Mouse (Mus musculus): ENCODE measurements around the gene Lrmp.

Gene Lrmp

DNA sequence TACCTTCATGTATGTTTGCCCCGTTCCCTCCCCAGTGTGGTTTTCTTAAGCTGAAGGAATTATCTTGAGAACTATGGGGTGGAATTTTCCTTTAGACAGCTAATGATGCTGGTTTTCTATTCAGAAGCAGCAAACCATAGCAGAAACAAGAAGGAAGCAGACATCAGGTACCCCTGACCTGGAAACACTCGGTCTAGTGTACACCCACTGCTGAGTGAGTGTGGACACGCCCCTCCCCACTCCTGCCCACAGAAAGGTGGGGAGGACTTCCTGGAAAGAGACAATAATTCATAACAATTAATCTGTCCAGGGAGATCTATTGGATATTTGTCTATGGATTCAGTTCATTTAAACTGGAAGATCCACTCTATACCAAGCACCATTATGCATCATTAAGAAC is 19.8 kb downstream of the Lrmp start:
- in situ Hi-C loops (cut with MboI, MseI): no loop called here

DNA sequence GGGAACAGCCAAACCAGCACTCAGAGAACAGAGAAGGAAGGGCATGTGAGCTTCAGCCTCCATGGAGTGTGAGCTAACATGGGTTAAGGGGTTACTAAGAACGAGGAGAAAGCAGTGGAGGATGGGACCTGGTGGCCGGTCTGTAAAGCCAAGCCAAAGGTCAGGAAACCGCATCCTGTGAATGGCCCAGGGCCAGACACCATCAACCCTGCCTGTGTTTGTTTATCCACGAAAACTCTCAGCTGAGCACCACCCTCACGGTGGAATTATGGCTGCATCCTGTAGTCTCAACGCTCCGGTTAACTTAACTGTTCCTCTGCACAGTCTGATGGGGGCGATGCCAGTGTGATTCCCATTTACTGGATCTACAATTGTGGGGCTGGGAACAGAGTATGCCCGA is 20.4 kb downstream of the Lrmp start:
- in situ Hi-C loops (cut with MboI, MseI): no loop called here

DNA sequence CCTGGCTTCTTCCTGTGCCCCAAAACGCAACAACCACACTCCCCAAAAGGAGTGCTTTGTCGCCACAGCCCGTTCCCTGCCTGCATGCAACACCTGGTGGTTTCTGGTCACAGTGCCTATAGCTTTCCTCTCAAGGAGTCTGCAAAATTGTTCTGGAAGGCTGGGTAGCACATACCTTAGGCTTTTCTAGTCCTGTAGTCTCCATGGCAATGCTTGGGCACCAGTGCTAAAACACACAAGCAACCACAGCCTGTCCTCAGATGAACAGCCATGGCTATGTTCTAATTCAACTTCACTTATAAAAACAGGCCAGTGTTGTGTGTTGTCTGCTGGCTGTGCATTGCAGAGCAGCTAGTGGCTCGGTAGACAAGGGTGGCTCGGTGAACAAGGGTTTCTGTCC is 21.4 kb downstream of the Lrmp start:
- in situ Hi-C loops (cut with MboI, MseI): no loop called here

- in situ Hi-C loops (cut with MboI, MseI): no loop called here
Measured at GRCm38 (mm10) chr6:145139236-145139635, 23.8 kb downstream of the Lrmp start.

- in situ Hi-C loops (cut with MboI, MseI): loop anchor here (5.0 kb wide), 1 partner anchor 42 kb away; no protein-coding TSS in a partner anchor
Measured at GRCm38 (mm10) chr6:145139776-145140475, 24.5 kb downstream of the Lrmp start.

GRCm38 (mm10) chr6:145140706-145141105 is 25.3 kb downstream of the Lrmp start:
- in situ Hi-C loops (cut with MboI, MseI): loop anchor here (5.0 kb wide), 1 partner anchor 42 kb away; no protein-coding TSS in a partner anchor

DNA sequence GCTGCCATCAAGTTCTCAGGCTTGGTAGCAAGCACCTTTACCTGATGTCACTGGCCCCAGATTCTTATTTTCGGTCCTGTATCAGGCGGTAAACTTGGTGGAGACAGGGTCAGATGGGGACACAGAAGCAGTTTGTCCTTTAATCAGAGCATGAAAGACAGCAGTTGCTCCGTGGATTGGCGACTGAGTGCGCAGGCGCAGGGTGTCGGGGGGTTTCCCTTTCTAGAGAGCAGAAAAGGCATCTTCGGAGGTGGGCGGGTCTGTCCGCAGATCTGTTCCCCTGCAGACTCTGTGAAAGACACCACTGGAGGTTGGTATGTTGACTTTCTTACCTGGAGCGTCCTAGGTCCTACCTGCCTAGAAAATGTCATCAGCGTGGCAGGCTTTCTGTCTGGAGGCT is 26.4 kb downstream of the Lrmp start:
- in situ Hi-C loops (cut with MboI, MseI): loop anchor here (5.0 kb wide), 1 partner anchor 40 kb away; no protein-coding TSS in a partner anchor

DNA sequence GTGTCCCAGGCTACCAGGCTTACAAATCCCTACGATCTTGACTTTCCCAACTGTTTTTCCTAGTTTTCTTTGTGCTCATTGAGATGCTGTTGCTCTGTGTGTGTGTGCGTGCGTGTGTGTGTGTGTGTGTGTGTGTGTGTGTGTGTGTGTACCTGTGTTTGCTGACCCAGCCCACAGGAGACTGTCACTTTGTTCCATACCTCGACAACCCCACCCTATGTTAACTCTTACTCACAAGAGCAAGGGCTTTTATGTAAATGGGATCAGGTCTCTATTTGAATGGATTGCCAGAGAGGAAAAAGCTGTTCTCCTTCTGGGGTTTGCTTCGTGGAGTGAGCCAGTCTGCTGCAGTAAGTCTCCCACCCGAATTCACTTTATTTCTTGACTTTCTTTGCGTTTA is 29.7 kb downstream of the Lrmp start:
- in situ Hi-C loops (cut with MboI, MseI): no loop called here

- in situ Hi-C loops (cut with MboI, MseI): no loop called here
Measured at GRCm38 (mm10) chr6:145147716-145148115, 32.3 kb downstream of the Lrmp start.

DNA sequence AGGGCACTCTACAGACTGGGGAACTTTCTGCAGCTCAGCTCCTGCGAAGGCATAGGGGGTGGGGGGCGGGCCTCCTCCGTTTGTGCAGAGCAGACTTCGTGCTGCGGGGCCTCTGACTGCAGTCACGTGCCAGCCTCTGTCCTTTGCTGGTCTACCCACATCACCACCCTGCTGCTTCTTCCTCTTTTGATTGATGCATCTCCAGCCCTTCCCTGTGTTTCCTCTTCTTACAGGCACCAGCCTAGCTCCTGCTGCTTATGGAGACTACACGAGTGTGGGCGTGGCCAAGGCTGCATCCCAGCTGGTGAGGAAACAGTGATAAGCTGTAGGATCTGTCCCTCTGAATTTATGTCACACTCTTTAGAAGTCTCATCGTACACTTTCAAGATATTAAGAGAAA is 33.6 kb downstream of the Lrmp start:
- in situ Hi-C loops (cut with MboI, MseI): no loop called here

DNA sequence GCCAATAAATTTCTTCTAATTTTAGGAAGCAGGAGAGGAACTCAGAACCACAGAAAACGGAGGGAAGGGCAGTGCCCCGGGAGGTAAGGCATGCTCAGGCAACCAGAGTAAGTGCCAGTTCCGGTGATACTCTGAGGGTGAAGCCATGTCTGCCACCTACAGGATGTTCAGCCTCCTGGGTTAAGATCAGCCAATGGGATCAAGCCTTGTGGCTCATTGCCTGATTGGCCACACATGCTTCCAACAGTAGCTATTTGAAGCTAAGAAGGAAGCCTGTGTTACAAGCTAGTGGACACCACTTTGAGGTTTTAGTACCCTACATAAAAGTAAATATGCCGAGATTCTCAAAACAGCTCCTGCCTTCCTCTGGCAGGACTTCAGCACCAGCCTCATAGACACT is 43.2 kb downstream of the Lrmp start:
- in situ Hi-C loops (cut with MboI, MseI): no loop called here

- in situ Hi-C loops (cut with MboI, MseI): no loop called here
Measured at GRCm38 (mm10) chr6:145160581-145160980, 45.1 kb downstream of the Lrmp start.

- in situ Hi-C loops (cut with MboI, MseI): loop anchor here (5.0 kb wide), 1 partner anchor 85 kb away; no protein-coding TSS in a partner anchor
Measured at GRCm38 (mm10) chr6:145171892-145172606, 56.6 kb downstream of the Lrmp start.

GRCm38 (mm10) chr6:145173781-145174191 is 58.3 kb downstream of the Lrmp start:
- in situ Hi-C loops (cut with MboI, MseI): loop anchor here (5.0 kb wide), 1 partner anchor 86 kb away; no protein-coding TSS in a partner anchor

DNA sequence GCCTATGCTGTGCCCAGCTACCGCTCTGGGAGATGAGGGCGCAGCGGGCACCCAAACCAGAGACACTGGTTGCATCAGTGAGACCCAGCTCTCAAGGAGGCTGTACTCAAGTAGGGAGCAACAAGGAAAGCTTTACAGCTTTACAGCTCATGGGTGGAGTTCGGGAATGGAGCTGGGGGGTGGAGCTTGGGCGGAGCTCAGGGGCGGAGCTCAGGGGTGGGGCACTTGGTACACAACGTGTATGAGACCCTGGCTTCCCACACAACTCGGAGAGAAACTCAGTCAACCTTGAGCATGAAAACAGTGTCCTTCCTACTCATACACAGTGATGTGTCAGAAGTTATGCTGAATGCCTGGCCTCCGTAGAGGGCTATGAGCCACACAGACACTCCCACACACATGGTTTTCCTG is 60.1 kb downstream of the Lrmp start:
- in situ Hi-C loops (cut with MboI, MseI): no loop called here

DNA sequence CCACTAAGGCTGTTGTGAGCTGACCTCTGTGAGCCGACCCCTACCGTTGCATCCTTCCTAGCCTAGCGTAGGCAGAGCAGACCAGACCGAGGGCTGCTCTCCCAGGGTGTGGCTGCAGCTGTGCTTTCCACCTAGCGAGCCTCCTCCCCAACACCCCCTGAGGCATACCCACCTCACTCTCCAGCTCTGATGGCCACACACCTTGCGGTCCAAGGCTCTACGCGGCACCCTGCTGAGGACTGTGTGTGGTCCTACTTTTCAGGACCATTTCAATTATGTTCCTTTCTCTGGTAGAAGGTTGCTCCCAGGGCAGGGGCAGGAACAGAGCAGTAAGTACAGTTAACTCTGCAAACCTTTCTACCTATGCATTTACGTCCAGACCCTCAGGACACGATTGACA is 61.0 kb downstream of the Lrmp start:
- in situ Hi-C loops (cut with MboI, MseI): no loop called here

- in situ Hi-C loops (cut with MboI, MseI): loop anchor here (5.0 to 10.0 kb wide), 2 partner anchors 37 to 915 kb away; no protein-coding TSS in a partner anchor
Measured at GRCm38 (mm10) chr6:145179665-145180064, 64.2 kb downstream of the Lrmp start.

GRCm38 (mm10) chr6:145182044-145182443 is 66.6 kb downstream of the Lrmp start:
- in situ Hi-C loops (cut with MboI, MseI): loop anchor here (5.0 to 10.0 kb wide), 2 partner anchors 40 to 913 kb away; no protein-coding TSS in a partner anchor

GRCm38 (mm10) chr6:145186096-145186495 is 70.6 kb downstream of the Lrmp start:
- in situ Hi-C loops (cut with MboI, MseI): loop anchor here (10.0 kb wide), 1 partner anchor 909 kb away; no protein-coding TSS in a partner anchor

- in situ Hi-C loops (cut with MboI, MseI): loop anchor here (10.0 kb wide), 1 partner anchor 907 kb away; no protein-coding TSS in a partner anchor
Measured at GRCm38 (mm10) chr6:145187093-145188088, 71.9 kb downstream of the Lrmp start.

DNA sequence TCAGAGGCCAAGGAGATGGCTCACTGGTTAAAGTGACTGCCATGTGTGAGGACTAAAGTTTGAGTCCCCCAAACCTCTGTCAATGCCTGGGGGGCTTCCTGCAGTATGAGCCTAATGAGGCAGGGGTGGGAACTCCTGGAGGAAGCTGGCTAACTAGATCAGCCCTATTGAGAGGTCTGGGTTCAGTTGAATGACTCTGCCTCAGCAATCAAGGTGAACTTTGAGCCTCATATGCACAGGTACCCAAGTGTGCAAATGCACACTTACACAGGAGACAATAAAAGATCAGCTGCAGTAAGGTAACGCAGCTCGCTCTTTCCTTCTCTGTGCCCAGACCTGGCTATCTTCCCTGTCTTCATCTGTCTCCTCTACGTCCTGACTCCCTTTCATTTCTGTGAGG is 77.6 kb downstream of the Lrmp start:
- in situ Hi-C loops (cut with MboI, MseI): no loop called here

Data from T-helper 2 cell (primary cell).